Mouse (Mus musculus) kidney, postnatal 0 days (tissue): Measurements from ENCODE around the gene N4bp2. TPM values are rescaled to one million over a fixed set of nuclear protein-coding genes. Genes with fewer than 3 reads are reported as not detected.

Experiments used
- ATAC-seq: fragments of 200-750 bp; cut with Nextera tagmentation; replicated peaks from 2 replicates; pipeline ENCODE4 v1.8.0; 2017; ENCODE audit warnings: low read depth, moderate number of reproducible peaks, moderate TSS enrichment, moderate library complexity; ENCODE audit not compliant: low FRiP score
- DNase-seq: peaks from one replicate; pipeline ENCODE4 v3.0.0-alpha.2; 2016; ENCODE audit warnings: low spot score
- H3K27ac ChIP-seq: fragments of 300-500 bp; sonication (generic); 2 replicates; pipeline ENCODE4 v1.5.1; 2014; ENCODE audit warnings: mild to moderate bottlenecking
- H3K27me3 ChIP-seq: fragments of 300-500 bp; sonication (generic); 2 replicates; pipeline ENCODE4 v1.6.1; 2014; ENCODE audit warnings: low read length, mixed read lengths; ENCODE audit not compliant: insufficient read depth
- H3K36me3 ChIP-seq: fragments of 300-500 bp; sonication (generic); 2 replicates; pipeline ENCODE4 v1.6.1; 2014; ENCODE audit warnings: low read length, mixed read lengths; ENCODE audit not compliant: insufficient read depth
- H3K4me1 ChIP-seq: fragments of 300-500 bp; sonication (generic); replicated peaks from 2 replicates; pipeline ENCODE4 v1.6.1; 2014; ENCODE audit warnings: antibody characterized with exemption, low read length, mixed read lengths; ENCODE audit not compliant: insufficient read depth
- H3K4me2 ChIP-seq: fragments of 300-500 bp; sonication (generic); 2 replicates; pipeline ENCODE4 v1.6.1; 2014; ENCODE audit warnings: mild to moderate bottlenecking, low read length, moderate library complexity, mixed read lengths
- H3K4me3 ChIP-seq: fragments of 300-500 bp; sonication (generic); replicated peaks from 2 replicates; pipeline ENCODE4 v1.5.1; 2014; ENCODE audit warnings: low read depth, low read length
- H3K9ac ChIP-seq: fragments of 300-500 bp; sonication (generic); 2 replicates; pipeline ENCODE4 v1.6.1; 2014; ENCODE audit warnings: low read depth, low read length
- H3K9me3 ChIP-seq: fragments of 300-500 bp; sonication (generic); replicated peaks from 2 replicates; pipeline ENCODE4 v1.6.1; 2016; ENCODE audit warnings: low read length, inconsistent platforms, mixed read lengths
- CTCF ChIP-seq: IDR thresholded peaks from 2 replicates; pipeline ENCODE4 v1.5.1; 2016; ENCODE audit warnings: antibody characterized with exemption, low read depth, mild to moderate bottlenecking, moderate library complexity
- WGBS: fragments of 180-500 bp; shearing (Covaris S2); extraction: QIAGEN DNeasy Blood & Tissue Kit; methylation state at CpG from one replicate; pipeline ENCODE4 v1.1.7; 2014; 5-methylcytosine and 5-hydroxymethylcytosine counted together
- polyA plus RNA-seq: library from polyadenylated mRNA; unstranded; fragments of >200 nt; fragmentation: Nextera tagmentation; extraction: Ambion mirVana; gene quantifications from 2 replicates; pipeline ENCODE4 v1.2.1, GENCODE M21; 2015

Gene N4bp2
- polyA plus RNA-seq, 1 experiment from 2014 or later: 14.9 TPM

- no peak for TF ChIP-seq CTCF
- Histone ChIP-seq H3K27ac (no peak overlapping the region), H3K9me3 (no peaks in the 10 kb centered on the region), H3K4me3 (no peak overlapping the region), H3K4me2 (no peak overlapping the region), H3K9ac (no peak overlapping the region), H3K27me3 (no peaks in the 10 kb centered on the region), H3K36me3 (no peaks in the 10 kb centered on the region), H3K4me1 (no peaks in the 10 kb centered on the region)
- DNase-seq: no peak
- WGBS: 79% methylated on average over 12 of the region's 12 CpGs
- no peak for ATAC-seq
Measured at GRCm38 (mm10) chr5:65860281-65861000, 97.1 kb downstream of the N4bp2 start.

- Histone ChIP-seq H3K9me3 (no peaks in the 10 kb centered on the region), H3K27me3 (no peaks in the 10 kb centered on the region), H3K9ac (no peak within 1 kb of the TSS), H3K36me3 (no peaks in the 10 kb centered on the region), H3K4me3 (no peak within 1 kb of the TSS), H3K27ac (no peak within 1 kb of the TSS), H3K4me2 (no peak within 1 kb of the TSS), H3K4me1 (no peaks in the 10 kb centered on the region)
- WGBS: 81% methylated on average over 10 of the region's 10 CpGs
- no peak for TF ChIP-seq CTCF
- DNase-seq (no peak), ATAC-seq (no peak)
Measured at GRCm38 (mm10) chr5:65861154-65861944, 98.0 kb downstream of the N4bp2 start, which contains the start of gene Rhoh. TSS of gene Rhoh (plus strand) at chr5:65861213.

- H3K9me3 ChIP-seq: no peaks in the 10 kb centered on the region
- no peaks in the 10 kb centered on the region for H3K27me3 ChIP-seq
- H3K4me3 ChIP-seq: no peak overlapping the region
- no peak for DNase-seq
- H3K27ac ChIP-seq: no peak overlapping the region
- no peak for TF ChIP-seq CTCF
- H3K9ac ChIP-seq: no peak overlapping the region
- ATAC-seq: no peak
- no peaks in the 10 kb centered on the region for H3K36me3 ChIP-seq
- no peak overlapping the region for H3K4me2 ChIP-seq
- no peaks in the 10 kb centered on the region for H3K4me1 ChIP-seq
- 89% methylated on average over 7 of the region's 7 CpGs for WGBS
Measured at GRCm38 (mm10) chr5:65862217-65862927, 99.1 kb downstream of the N4bp2 start.

- no peaks in the 10 kb centered on the region for H3K9me3 ChIP-seq
- H3K4me2 ChIP-seq: no peak overlapping the region
- H3K4me3 ChIP-seq: no peak overlapping the region
- 62% methylated on average over 12 of the region's 12 CpGs for WGBS
- no peaks in the 10 kb centered on the region for H3K27me3 ChIP-seq
- ATAC-seq (no peak), DNase-seq (no peak)
- no peak overlapping the region for H3K27ac ChIP-seq
- H3K4me1 ChIP-seq: no peaks in the 10 kb centered on the region
- no peak overlapping the region for H3K9ac ChIP-seq
- no peak for TF ChIP-seq CTCF
- no peaks in the 10 kb centered on the region for H3K36me3 ChIP-seq
Measured at GRCm38 (mm10) chr5:65863349-65863749, 100.0 kb downstream of the N4bp2 start.

- no peaks in the 10 kb centered on the region for H3K27me3 ChIP-seq
- H3K4me3 ChIP-seq: no peak overlapping the region
- 91% methylated on average over 7 of the region's 7 CpGs for WGBS
- H3K9me3 ChIP-seq: no peaks in the 10 kb centered on the region
- no peaks in the 10 kb centered on the region for H3K4me1 ChIP-seq
- no peak for TF ChIP-seq CTCF
- H3K27ac ChIP-seq: no peak overlapping the region
- DNase-seq (no peak), ATAC-seq (no peak)
- H3K36me3 ChIP-seq: no peaks in the 10 kb centered on the region
- H3K4me2 ChIP-seq: no peak overlapping the region
- H3K9ac ChIP-seq: no peak overlapping the region
Measured at GRCm38 (mm10) chr5:65864486-65864885, 101.2 kb downstream of the N4bp2 start.

- Histone ChIP-seq H3K27ac (no peak overlapping the region), H3K36me3 (no peaks in the 10 kb centered on the region), H3K4me2 (no peak overlapping the region), H3K9me3 (no peaks in the 10 kb centered on the region), H3K4me1 (no peaks in the 10 kb centered on the region), H3K4me3 (no peak overlapping the region), H3K27me3 (no peaks in the 10 kb centered on the region), H3K9ac (no peak overlapping the region)
- TF ChIP-seq CTCF: no peak
- WGBS: 72% methylated on average over 3 of the region's 3 CpGs
- ATAC-seq (no peak), DNase-seq (no peak)
Measured at GRCm38 (mm10) chr5:65864946-65865345, 101.6 kb downstream of the N4bp2 start.
